Mouse (Mus musculus) myocyte (in vitro differentiated cells): ENCODE data around the gene BC005561. TPM values are rescaled to one million over a fixed set of nuclear protein-coding genes. Genes with fewer than 3 reads are reported as not detected.

Source experiments
- H3K27me3 ChIP-seq: one replicate; pipeline ENCODE4 v1.6.1; 2011; ENCODE audit not compliant: control insufficient read depth, insufficient read depth, insufficient read length
- H3K36me3 ChIP-seq: one replicate; pipeline ENCODE4 v1.6.1; 2011; ENCODE audit not compliant: control insufficient read depth, insufficient read depth
- H3K4me2 ChIP-seq: one replicate; pipeline ENCODE4 v1.6.1; 2011; ENCODE audit warnings: low read depth, control low read depth
- H3K4me3 ChIP-seq: one replicate; pipeline ENCODE4 v1.5.1; 2011; ENCODE audit warnings: mild to moderate bottlenecking, control low read depth, moderate library complexity
- H3K79me2 ChIP-seq: one replicate; pipeline ENCODE4 v1.6.1; 2011; ENCODE audit not compliant: control insufficient read depth, insufficient read depth
- H3ac ChIP-seq: one replicate; pipeline ENCODE4 v1.6.1; 2011; ENCODE audit not compliant: control insufficient read depth, insufficient read length
- CEBPB ChIP-seq: IDR thresholded peaks from 2 replicates; pipeline ENCODE4 v1.6.1; 2011; ENCODE audit warnings: mild to moderate bottlenecking, moderate library complexity; ENCODE audit not compliant: poor library complexity, insufficient read depth, severe bottlenecking
- E2F4 ChIP-seq: IDR thresholded peaks from one replicate; pipeline ENCODE4 v1.6.1; 2011; ENCODE audit warnings: mild to moderate bottlenecking, control low read depth, moderate library complexity; ENCODE audit not compliant: insufficient read depth
- MAX ChIP-seq: IDR thresholded peaks from one replicate; pipeline ENCODE4 v1.6.1; 2011; ENCODE audit warnings: low read depth, mild to moderate bottlenecking, control low read depth
- MYOD1 ChIP-seq, 3 experiments: IDR thresholded peaks; one replicate each; pipeline ENCODE4 v1.6.1; 2011; ENCODE audit warnings: control low read depth in 2 of 3, low read depth in 2 of 3, mild to moderate bottlenecking in 2 of 3, moderate library complexity in 1 of 3; ENCODE audit not compliant: insufficient read length in 2 of 3, control insufficient read depth in 1 of 3
- MYOG ChIP-seq, 3 experiments: IDR thresholded peaks; one replicate each; pipeline ENCODE4 v1.6.1; 2011; ENCODE audit warnings: control low read depth in 2 of 3, low read depth in 2 of 3, mild to moderate bottlenecking in 2 of 3; ENCODE audit not compliant: insufficient read length in 2 of 3, control insufficient read depth in 1 of 3, insufficient read depth in 1 of 3
- POLR2A ChIP-seq: IDR thresholded peaks from one replicate; pipeline ENCODE4 v1.6.1; 2011; ENCODE audit warnings: low read depth, mild to moderate bottlenecking, control low read depth, moderate library complexity; ENCODE audit not compliant: insufficient read length
- POLR2AphosphoS2 ChIP-seq: IDR thresholded peaks from one replicate; pipeline ENCODE4 v1.6.1; 2011; ENCODE audit warnings: low read depth, control low read depth; ENCODE audit not compliant: insufficient read length
- REST ChIP-seq: IDR thresholded peaks from one replicate; pipeline ENCODE4 v1.6.1; 2011; ENCODE audit warnings: mild to moderate bottlenecking, control low read depth, moderate library complexity; ENCODE audit not compliant: insufficient read depth, insufficient read length
- SRF ChIP-seq: IDR thresholded peaks from one replicate; pipeline ENCODE4 v1.6.1; 2011; ENCODE audit warnings: low read depth; ENCODE audit not compliant: control insufficient read depth, insufficient read length
- TCF12 ChIP-seq: IDR thresholded peaks from one replicate; pipeline ENCODE4 v1.6.1; 2011; ENCODE audit warnings: mild to moderate bottlenecking, control low read depth; ENCODE audit not compliant: poor library complexity, insufficient read depth, severe bottlenecking
- TCF3 ChIP-seq: IDR thresholded peaks from one replicate; pipeline ENCODE4 v1.6.1; 2011; ENCODE audit warnings: low read depth, control low read depth; ENCODE audit not compliant: insufficient read length
- USF1 ChIP-seq: IDR thresholded peaks from one replicate; pipeline ENCODE4 v1.6.1; 2011; ENCODE audit warnings: low read depth, mild to moderate bottlenecking, control low read depth, moderate library complexity
- polyA plus RNA-seq: library from polyadenylated mRNA; unstranded; fragments of >200 nt; fragmentation: generic; extraction: Trizol; gene quantifications from one replicate; pipeline ENCODE4 v1.2.1, GENCODE M21; 2012; ENCODE audit warnings: missing spikeins

BC005561 gene
- polyA plus RNA-seq, 1 experiment: 0.95 TPM

DNA sequence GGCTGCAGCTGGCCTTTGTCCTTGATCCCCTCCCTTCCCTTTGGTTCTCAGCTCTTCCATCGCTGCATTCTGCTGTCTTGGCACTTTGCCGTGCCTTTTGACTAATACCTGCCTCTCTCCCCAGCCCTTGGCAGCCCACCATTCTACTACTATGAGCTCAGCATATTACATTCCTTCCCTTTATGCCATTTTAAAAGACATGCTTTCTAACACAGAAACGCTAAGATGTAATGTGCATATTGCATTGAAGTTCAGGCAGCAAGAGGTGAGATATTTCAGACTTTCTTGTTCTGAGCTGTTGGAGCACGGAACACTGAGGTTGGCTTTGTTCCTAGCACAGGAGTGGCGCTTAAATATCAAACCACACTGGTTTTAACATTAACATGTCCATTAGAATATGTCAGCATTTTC lies 37.2 kb upstream of the BC005561 start:
- peaks cover 4% of the 10 kb centered on the region for H3K36me3 ChIP-seq
- no peak overlapping the region for H3K4me2 ChIP-seq
- TF ChIP-seq MAX: no peak
- no peak for TF ChIP-seq SRF
- TF ChIP-seq TCF3: no peak
- no peak for TF ChIP-seq MYOD1 (IDR thresholded peaks at IDR 0.05; ENCODE audit: control insufficient read depth in 1 of 3, insufficient read length in 2 of 3, low read depth in 2 of 3)
- no peak for TF ChIP-seq E2F4
- no peak for TF ChIP-seq CEBPB
- no peak for TF ChIP-seq TCF12
- TF ChIP-seq POLR2AphosphoS2: no peak
- TF ChIP-seq POLR2A: no peak
- no peak for TF ChIP-seq USF1
- no peak for TF ChIP-seq MYOG (IDR thresholded peaks at IDR 0.05; ENCODE audit: control insufficient read depth in 1 of 3, insufficient read depth in 1 of 3, insufficient read length in 2 of 3, low read depth in 2 of 3)
- TF ChIP-seq REST: no peak

DNA sequence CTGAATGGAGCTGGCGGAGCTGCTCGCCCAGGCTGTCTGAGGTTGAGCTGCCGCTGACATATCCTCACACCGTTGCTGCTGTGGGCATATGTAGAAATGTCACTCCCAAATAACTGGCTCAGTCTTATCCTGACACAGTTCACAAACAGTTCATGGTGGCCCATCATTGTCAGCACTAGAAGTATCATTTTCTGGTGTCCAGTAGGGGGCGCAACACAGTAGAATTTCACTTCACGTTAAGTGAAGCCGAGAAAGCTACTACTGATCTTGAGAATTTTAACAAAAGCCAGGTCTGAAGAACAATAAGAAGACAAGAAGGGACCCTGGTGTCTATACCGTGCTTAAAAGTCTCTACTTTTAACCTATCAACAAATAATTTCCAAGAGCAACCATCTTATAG lies 35.8 kb upstream of the BC005561 start:
- TF ChIP-seq TCF12 (no peak), MAX (no peak), MYOG (IDR thresholded peaks at IDR 0.05; ENCODE audit: control insufficient read depth in 1 of 3, insufficient read depth in 1 of 3, insufficient read length in 2 of 3, low read depth in 2 of 3) (no peak), REST (no peak), POLR2AphosphoS2 (no peak), USF1 (no peak), SRF (no peak), TCF3 (no peak), POLR2A (no peak), CEBPB (no peak), MYOD1 (IDR thresholded peaks at IDR 0.05; ENCODE audit: control insufficient read depth in 1 of 3, insufficient read length in 2 of 3, low read depth in 2 of 3) (no peak), E2F4 (no peak)
- Histone ChIP-seq H3K4me2 (no peak overlapping the region), H3K27me3 (no peaks in the 10 kb centered on the region), H3K4me3 (no peak overlapping the region), H3ac (no peak overlapping the region), H3K36me3 (peaks cover 4% of the 10 kb centered on the region), H3K79me2 (no peaks in the 10 kb centered on the region)

More for the DNA sequence above, 37.2 kb upstream of the BC005561 start:
- no peak overlapping the region for H3ac ChIP-seq
- H3K4me3 ChIP-seq: no peak overlapping the region
- no peaks in the 10 kb centered on the region for H3K79me2 ChIP-seq
- H3K27me3 ChIP-seq: no peaks in the 10 kb centered on the region

DNA sequence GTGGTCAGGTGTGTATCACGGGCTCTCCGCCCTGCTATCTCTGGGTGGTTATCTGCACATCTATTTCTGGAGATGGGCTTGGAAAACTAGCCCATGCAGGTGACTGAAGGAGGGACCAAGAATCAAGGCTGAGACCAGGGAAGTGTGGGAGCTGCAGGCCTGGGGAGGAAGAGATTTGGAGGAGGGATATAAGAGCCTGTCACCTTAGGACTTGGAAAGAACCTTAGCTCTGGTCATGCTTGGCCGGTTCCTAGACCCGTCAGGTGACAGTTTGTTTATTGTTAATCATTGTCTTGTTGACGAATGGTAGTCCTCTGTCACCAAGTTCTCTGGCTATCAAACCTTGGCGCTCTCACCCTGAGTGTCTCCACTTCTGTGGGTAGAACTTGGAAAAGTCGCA lies 27.8 kb upstream of the BC005561 start:
- TF ChIP-seq MYOD1 (IDR thresholded peaks at IDR 0.05; ENCODE audit: control insufficient read depth in 1 of 3, insufficient read length in 2 of 3, low read depth in 2 of 3): no peak
- TF ChIP-seq POLR2AphosphoS2: no peak
- no peak for TF ChIP-seq TCF3
- no peak for TF ChIP-seq SRF
- no peak for TF ChIP-seq MYOG (IDR thresholded peaks at IDR 0.05; ENCODE audit: control insufficient read depth in 1 of 3, insufficient read depth in 1 of 3, insufficient read length in 2 of 3, low read depth in 2 of 3)
- TF ChIP-seq USF1: no peak
- TF ChIP-seq POLR2A: no peak
- TF ChIP-seq REST: no peak
- no peak for TF ChIP-seq E2F4
- no peak for TF ChIP-seq MAX
- TF ChIP-seq CEBPB: no peak
- no peak for TF ChIP-seq TCF12
- H3K4me2 ChIP-seq: no peak overlapping the region
- H3K79me2 ChIP-seq: no peaks in the 10 kb centered on the region
- no peaks in the 10 kb centered on the region for H3K27me3 ChIP-seq
- H3K36me3 ChIP-seq: peaks cover 12% of the 10 kb centered on the region
- no peak overlapping the region for H3ac ChIP-seq
- no peak overlapping the region for H3K4me3 ChIP-seq

DNA sequence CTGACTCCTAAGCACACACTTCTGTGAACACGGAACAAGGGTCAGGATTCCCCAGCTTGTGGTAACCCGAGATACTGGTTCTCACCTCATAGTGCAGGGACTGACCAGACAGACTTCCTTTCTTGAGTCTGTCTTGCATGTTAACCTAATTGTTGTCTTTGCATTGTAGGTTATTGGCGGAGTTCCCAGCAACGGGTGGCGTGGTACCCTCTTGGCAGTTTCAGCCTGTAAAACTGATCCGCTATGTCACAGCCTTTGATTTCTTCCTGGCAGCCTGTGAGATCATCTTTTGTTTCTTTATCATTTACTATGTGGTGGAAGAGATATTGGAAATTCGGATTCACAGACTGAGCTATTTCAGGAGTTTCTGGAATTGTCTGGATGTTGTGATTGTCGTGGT lies 25.3 kb upstream of the BC005561 start:
- Histone ChIP-seq H3K4me2 (no peak overlapping the region), H3ac (no peak overlapping the region), H3K4me3 (no peak overlapping the region), H3K79me2 (no peaks in the 10 kb centered on the region), H3K36me3 (peaks cover 16% of the 10 kb centered on the region), H3K27me3 (no peaks in the 10 kb centered on the region)
- no peak for TF ChIP-seq REST
- no peak for TF ChIP-seq MAX
- no peak for TF ChIP-seq SRF
- no peak for TF ChIP-seq TCF12
- no peak for TF ChIP-seq POLR2A
- TF ChIP-seq MYOD1 (IDR thresholded peaks at IDR 0.05; ENCODE audit: control insufficient read depth in 1 of 3, insufficient read length in 2 of 3, low read depth in 2 of 3): no peak
- TF ChIP-seq CEBPB: no peak
- no peak for TF ChIP-seq E2F4
- no peak for TF ChIP-seq POLR2AphosphoS2
- no peak for TF ChIP-seq TCF3
